Mouse (Mus musculus) kidney, embryonic 15.5 days (tissue): Measurements from ENCODE around the gene Vasn. TPM values are rescaled to one million over a fixed set of nuclear protein-coding genes. Genes with fewer than 3 reads are reported as not detected.

ENCODE experiments used
- ATAC-seq: fragments of 200-750 bp; cut with Nextera tagmentation; replicated peaks from 2 replicates; pipeline ENCODE4 v1.8.0; 2017; ENCODE audit warnings: moderate TSS enrichment; ENCODE audit not compliant: low FRiP score
- H3K27ac ChIP-seq: fragments of 300-500 bp; sonication (generic); 2 replicates; pipeline ENCODE4 v1.5.1; 2015; ENCODE audit warnings: mild to moderate bottlenecking, inconsistent platforms
- H3K27me3 ChIP-seq: fragments of 300-500 bp; sonication (generic); 2 replicates; pipeline ENCODE4 v1.6.1; 2015; ENCODE audit warnings: inconsistent platforms
- H3K36me3 ChIP-seq: fragments of 300-500 bp; sonication (generic); 2 replicates; pipeline ENCODE4 v1.6.1; 2015; ENCODE audit warnings: inconsistent platforms
- H3K4me1 ChIP-seq: fragments of 300-500 bp; sonication (generic); 2 replicates; pipeline ENCODE4 v1.6.1; 2015; ENCODE audit warnings: inconsistent platforms
- H3K4me2 ChIP-seq: fragments of 300-500 bp; sonication (generic); 2 replicates; pipeline ENCODE4 v1.6.1; 2015; ENCODE audit warnings: moderate library complexity, mild to moderate bottlenecking, inconsistent platforms
- H3K4me3 ChIP-seq: fragments of 300-500 bp; sonication (generic); replicated peaks from 2 replicates; pipeline ENCODE4 v1.5.1; 2015; ENCODE audit warnings: mild to moderate bottlenecking, inconsistent platforms
- H3K9ac ChIP-seq: fragments of 300-500 bp; sonication (generic); 2 replicates; pipeline ENCODE4 v1.6.1; 2015; ENCODE audit warnings: mild to moderate bottlenecking, inconsistent platforms
- H3K9me3 ChIP-seq: fragments of 300-500 bp; sonication (generic); replicated peaks from 2 replicates; pipeline ENCODE4 v1.6.1; 2016; ENCODE audit warnings: inconsistent platforms
- WGBS: fragments of 180-500 bp; shearing (Covaris S2); methylation state at CpG from one replicate; pipeline ENCODE4 v1.1.7; 2015; ENCODE audit warnings: mixed read lengths; 5-methylcytosine and 5-hydroxymethylcytosine counted together
- polyA plus RNA-seq: library from polyadenylated mRNA; unstranded; fragments of >200 nt; fragmentation: Nextera tagmentation; extraction: Ambion mirVana; gene quantifications from 2 replicates; pipeline ENCODE4 v1.2.1, GENCODE M21; 2015

Gene Vasn
- polyA plus RNA-seq, 1 experiment from 2014 or later, result 23.5 TPM

DNA sequence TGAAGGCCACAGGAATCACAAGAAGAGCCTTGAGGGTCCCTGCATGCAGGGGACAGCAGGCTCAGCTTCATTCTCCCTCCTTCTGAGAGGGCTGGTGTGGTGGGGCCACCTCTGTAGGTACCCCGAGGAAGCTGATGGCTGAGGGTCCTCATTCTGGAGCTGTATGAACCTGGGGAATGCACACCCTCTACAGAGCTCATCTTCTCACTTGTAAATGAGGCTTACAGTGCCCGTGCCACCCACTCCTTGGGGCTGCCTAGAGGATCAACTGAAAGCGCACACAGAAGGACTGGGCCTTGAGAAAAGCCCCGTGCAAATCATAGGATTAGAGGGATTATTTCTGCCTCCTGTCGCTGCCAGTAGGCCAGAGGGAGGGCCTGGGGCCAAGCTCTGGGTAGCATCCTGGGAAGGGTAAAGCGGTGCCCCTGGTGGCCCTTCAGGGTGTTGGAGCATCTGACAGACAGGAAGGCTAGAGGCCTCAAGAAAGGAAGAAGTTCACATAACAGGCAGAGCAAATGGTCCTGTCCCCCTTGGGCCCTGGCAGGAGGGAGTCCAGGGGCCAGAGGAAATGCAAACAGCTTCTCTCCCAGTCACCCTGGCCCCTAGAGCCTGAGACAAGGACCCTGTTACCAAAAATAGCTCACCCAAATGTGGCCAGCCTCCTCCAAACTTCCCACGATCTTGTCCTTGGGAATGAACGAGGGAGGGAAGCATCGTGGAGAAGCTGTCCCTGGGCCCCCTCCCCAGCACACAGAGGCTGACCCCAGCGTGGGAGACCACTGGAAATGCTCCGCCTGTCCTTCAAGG, 16.2 kb downstream of the Vasn start:
- H3K9me3 ChIP-seq, result no peaks in the 10 kb centered on the region
- H3K27me3 ChIP-seq, result no peaks in the 10 kb centered on the region
- H3K4me1 ChIP-seq, result peaks cover 53% of the 10 kb centered on the region
- no peak overlapping the region for H3K4me2 ChIP-seq
- 28% methylated on average over 11 of the region's 11 CpGs for WGBS
- no peak overlapping the region for H3K4me3 ChIP-seq
- peak overlapping the region; percentile 86 for H3K27ac ChIP-seq
- H3K9ac ChIP-seq, result peak overlapping the region; percentile 29; the same call in 1 of the 2 replicates
- ATAC-seq, result 0 out of 2 replicates have a peak, but pooled peaks have one; percentile 19
- H3K36me3 ChIP-seq, result peaks cover 39% of the 10 kb centered on the region

DNA sequence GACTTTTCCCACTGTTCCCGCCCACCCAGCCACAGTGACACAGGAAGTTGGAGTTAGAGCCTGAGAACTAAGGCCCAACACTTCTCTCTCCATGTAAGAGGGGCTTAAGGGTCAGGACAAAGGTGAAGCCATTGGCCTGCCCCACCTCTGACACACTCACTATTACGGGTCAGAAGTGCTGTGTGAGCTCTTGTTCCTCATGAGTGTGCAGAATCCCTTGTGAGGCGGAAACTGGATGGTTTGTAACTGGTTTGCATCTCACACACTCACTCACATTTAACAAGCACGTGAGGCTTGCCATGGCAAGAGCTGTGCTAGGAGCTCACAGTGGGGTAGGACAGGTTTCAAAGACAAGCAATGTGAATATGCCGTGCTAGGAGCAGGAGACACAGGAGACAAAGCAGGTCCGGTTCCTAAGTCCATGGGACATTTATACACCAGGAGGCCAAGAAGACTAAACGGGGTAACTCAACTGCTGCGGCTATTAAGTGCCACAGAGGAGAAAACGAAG, 16.9 kb downstream of the Vasn start:
- Histone ChIP-seq H3K9me3 (no peaks in the 10 kb centered on the region), H3K4me3 (no peak overlapping the region), H3K9ac (no peak overlapping the region), H3K36me3 (peaks cover 39% of the 10 kb centered on the region), H3K27me3 (no peaks in the 10 kb centered on the region), H3K4me1 (peaks cover 55% of the 10 kb centered on the region), H3K4me2 (no peak overlapping the region), H3K27ac (peak overlapping the region; percentile 86)
- WGBS, result 66% methylated on average over 9 of the region's 9 CpGs
- ATAC-seq, result no peak

DNA sequence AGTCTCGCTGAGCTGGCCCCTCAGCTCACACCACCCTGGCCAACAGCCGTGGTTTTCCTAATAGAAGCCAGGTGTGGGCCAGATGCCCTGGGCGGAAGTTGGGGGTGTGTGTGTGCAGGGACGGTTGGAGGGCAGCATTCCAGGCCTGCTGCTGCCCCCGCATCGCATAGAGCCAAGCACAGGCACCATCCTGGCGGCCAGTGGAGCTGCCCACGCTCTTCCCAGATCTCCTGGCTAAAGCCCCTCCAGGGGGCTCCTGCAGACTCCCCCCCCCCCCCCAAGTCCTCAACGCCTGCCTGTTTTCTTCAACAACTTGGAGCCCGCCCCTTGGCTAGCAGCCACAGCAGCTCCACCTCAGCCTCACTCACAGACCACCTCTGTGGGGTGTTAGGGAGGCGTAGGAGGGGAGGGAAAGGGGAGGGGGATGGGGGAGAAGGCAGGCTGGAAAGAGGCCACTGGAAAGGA, 19.1 kb downstream of the Vasn start:
- H3K4me2 ChIP-seq, result peak overlapping the region; percentile 40

DNA sequence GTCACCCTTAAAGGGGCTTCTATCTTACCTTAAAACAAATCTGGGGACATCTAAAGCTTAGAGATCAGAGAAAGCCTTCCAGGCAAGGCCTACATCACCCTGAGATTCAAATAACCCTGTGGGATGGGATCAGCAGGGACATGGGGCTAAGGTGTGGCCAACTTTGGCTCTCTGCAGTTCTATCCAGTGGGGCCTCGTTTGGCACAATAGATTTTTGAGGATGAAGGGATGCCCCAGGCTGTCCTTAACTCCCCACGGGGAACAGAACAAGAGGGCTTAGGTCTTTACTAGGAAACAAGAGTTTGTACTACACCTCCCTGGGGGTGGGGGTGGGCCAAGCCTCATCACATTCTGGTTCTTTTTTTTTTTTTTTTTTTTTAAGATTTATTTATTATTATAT, 19.6 kb downstream of the Vasn start:
- H3K4me2 ChIP-seq, result peak overlapping the region; percentile 40; the same call in 1 of the 2 replicates
- H3K9ac ChIP-seq, result no peak overlapping the region
- H3K27me3 ChIP-seq, result no peaks in the 10 kb centered on the region
- peak overlapping the region; percentile 92 for H3K27ac ChIP-seq
- 19% methylated on average over 2 of the region's 2 CpGs for WGBS
- H3K9me3 ChIP-seq, result no peaks in the 10 kb centered on the region
- H3K36me3 ChIP-seq, result peaks cover 25% of the 10 kb centered on the region
- no peak for ATAC-seq
- peaks cover 47% of the 10 kb centered on the region for H3K4me1 ChIP-seq
- H3K4me3 ChIP-seq, result no peak overlapping the region

More for the DNA sequence above, 19.1 kb downstream of the Vasn start:
- Histone ChIP-seq H3K27ac (peak overlapping the region; percentile 92), H3K9ac (no peak overlapping the region), H3K4me3 (no peak overlapping the region), H3K36me3 (peaks cover 23% of the 10 kb centered on the region), H3K9me3 (no peaks in the 10 kb centered on the region), H3K4me1 (peaks cover 49% of the 10 kb centered on the region), H3K27me3 (no peaks in the 10 kb centered on the region)
- WGBS, result 13% methylated on average over 11 of the region's 11 CpGs
- ATAC-seq, result peak; percentile 83

- Histone ChIP-seq H3K4me1 (peaks cover 25% of the 10 kb centered on the region), H3K9ac (no peak overlapping the region), H3K27ac (peak overlapping the region; percentile 30; the same call in 1 of the 2 replicates), H3K4me3 (no peak overlapping the region), H3K27me3 (no peaks in the 10 kb centered on the region), H3K36me3 (peaks cover 42% of the 10 kb centered on the region), H3K4me2 (no peak overlapping the region), H3K9me3 (no peaks in the 10 kb centered on the region)
- ATAC-seq, result no peak
- WGBS, result 34% methylated on average over 2 of the region's 2 CpGs
Measured at GRCm38 (mm10) chr16:4661605-4662004, 21.9 kb downstream of the Vasn start.

DNA sequence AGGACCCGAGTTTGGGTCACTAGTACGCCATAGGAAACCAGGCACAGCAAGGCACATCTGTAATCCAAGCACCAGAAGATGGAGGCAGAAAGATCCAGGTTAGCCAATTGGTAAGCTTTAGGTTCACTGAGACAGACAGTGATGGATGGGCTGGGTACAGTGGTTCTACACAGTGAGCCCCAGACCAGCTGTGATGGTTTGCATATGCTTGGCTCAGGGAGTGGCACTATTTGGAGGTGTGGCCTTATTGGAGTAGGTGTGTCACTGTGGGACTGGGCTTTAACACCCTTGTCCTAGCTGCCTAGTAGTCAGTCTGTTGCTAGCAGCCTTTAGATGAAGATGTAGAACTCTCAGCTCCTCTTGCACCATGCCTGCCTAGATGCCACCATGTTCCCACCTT, 24.1 kb downstream of the Vasn start:
- Histone ChIP-seq H3K4me2 (no peak overlapping the region), H3K27me3 (no peaks in the 10 kb centered on the region), H3K36me3 (peaks cover 58% of the 10 kb centered on the region), H3K9ac (no peak overlapping the region), H3K27ac (no peak overlapping the region), H3K4me1 (peaks cover 18% of the 10 kb centered on the region), H3K9me3 (no peaks in the 10 kb centered on the region), H3K4me3 (no peak overlapping the region)
- ATAC-seq, result no peak
- 86% methylated on average over 2 of the region's 2 CpGs for WGBS

GRCm38 (mm10) chr16:4665726-4666125, 26.0 kb downstream of the Vasn start:
- H3K4me1 ChIP-seq, result peaks cover 11% of the 10 kb centered on the region; the same call in 1 of the 2 replicates
- no peaks in the 10 kb centered on the region for H3K27me3 ChIP-seq
- peaks cover 71% of the 10 kb centered on the region for H3K36me3 ChIP-seq
- no peak overlapping the region for H3K4me3 ChIP-seq
- no peak for ATAC-seq
- 95% methylated on average over 2 of the region's 2 CpGs for WGBS
- H3K9me3 ChIP-seq, result no peaks in the 10 kb centered on the region
- H3K9ac ChIP-seq, result no peak overlapping the region
- no peak overlapping the region for H3K4me2 ChIP-seq
- H3K27ac ChIP-seq, result no peak overlapping the region

DNA sequence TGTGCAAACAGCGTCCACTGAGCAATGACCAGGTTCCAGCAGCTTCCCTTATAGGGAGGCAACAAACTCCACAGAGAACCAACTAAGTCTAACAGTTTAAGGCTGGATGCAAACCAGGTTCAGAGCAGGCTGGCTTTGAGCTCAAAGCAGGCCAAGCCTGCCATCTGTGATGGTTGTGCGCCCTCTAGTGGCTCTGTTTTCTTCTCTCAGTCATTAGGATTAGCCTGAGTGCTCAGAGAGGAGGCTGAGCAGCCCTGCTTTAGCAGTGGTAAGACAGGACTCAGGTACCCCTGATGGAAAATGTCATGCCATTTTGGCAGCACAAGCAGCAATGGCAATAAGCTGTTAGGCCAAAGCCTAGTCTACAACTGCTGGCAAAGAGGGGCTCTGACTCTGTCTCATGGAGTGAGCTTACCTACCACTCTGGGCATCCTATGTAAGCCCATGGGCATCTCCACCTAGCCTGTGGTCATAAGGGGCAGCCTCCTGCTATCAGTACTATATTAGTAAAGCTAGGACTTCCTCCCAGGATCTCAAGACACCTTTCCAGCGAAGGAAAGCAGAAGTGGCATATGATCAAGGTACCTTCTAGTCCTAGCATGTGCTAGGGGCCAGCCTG, 27.6 kb downstream of the Vasn start:
- H3K36me3 ChIP-seq, result peaks cover 63% of the 10 kb centered on the region
- no peaks in the 10 kb centered on the region for H3K9me3 ChIP-seq
- no peaks in the 10 kb centered on the region for H3K27me3 ChIP-seq
- peak; percentile 86 for ATAC-seq
- H3K9ac ChIP-seq, result no peak overlapping the region; the same call in 1 of the 2 replicates
- peaks cover 5% of the 10 kb centered on the region; the same call in 1 of the 2 replicates for H3K4me1 ChIP-seq
- no peak overlapping the region for H3K4me2 ChIP-seq
- no peak overlapping the region for H3K27ac ChIP-seq
- H3K4me3 ChIP-seq, result no peak overlapping the region
- WGBS, result 31% methylated on average over 3 of the region's 3 CpGs

DNA sequence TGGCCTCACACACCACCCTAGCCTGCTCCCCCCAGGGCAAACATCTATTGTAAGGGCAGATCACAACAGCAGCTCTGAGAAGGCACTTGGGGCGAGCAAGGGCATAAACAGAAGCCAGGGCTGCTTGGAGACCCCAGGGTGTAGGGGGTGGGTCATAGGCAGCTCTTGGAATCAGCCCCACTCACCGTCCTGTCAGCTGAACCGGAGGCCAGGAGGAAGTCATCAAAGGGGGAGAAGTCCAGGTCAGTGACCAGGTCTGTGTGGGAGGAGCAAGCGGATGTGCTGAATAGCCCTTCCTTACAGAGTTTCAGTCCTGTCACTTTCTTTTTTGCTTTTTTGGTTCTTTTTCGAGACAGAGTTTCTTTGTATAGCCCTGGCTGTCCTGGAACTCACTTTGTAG, 30.6 kb downstream of the Vasn start:
- no peak overlapping the region for H3K4me3 ChIP-seq
- H3K4me1 ChIP-seq, result peaks cover 5% of the 10 kb centered on the region; the same call in 1 of the 2 replicates
- H3K36me3 ChIP-seq, result peaks cover 74% of the 10 kb centered on the region
- no peaks in the 10 kb centered on the region for H3K27me3 ChIP-seq
- ATAC-seq, result no peak
- WGBS, result 39% methylated on average over 5 of the region's 5 CpGs
- no peak overlapping the region for H3K9ac ChIP-seq
- H3K27ac ChIP-seq, result no peak overlapping the region
- no peak overlapping the region for H3K4me2 ChIP-seq
- no peaks in the 10 kb centered on the region for H3K9me3 ChIP-seq

DNA sequence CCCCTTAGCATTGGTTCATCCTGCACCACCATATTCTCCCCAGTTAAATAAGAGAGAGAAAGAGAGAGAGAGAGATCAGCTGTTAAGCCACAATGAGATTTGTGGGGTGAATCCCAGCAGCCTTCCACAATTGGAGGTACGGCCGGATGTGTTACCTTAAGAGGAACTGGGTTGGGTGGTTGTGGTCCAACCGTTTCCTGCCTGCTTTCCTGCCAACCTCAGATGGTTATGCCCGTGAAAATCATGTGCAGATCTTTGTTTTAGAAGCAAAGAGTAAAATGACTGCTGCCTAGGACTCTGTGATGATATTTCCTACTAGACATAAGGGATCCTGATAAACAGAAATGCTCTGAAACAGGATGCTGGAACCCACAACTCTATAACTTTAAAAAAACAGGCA, 34.4 kb downstream of the Vasn start:
- Histone ChIP-seq H3K27ac (no peak overlapping the region), H3K36me3 (peaks cover 53% of the 10 kb centered on the region), H3K9ac (no peak overlapping the region), H3K9me3 (no peaks in the 10 kb centered on the region), H3K27me3 (no peaks in the 10 kb centered on the region), H3K4me3 (no peak overlapping the region), H3K4me2 (no peak overlapping the region), H3K4me1 (peaks cover 10% of the 10 kb centered on the region)
- WGBS, result 76% methylated on average over 4 of the region's 4 CpGs
- no peak for ATAC-seq

- H3K9me3 ChIP-seq, result no peaks in the 10 kb centered on the region
- no peak for ATAC-seq
- H3K36me3 ChIP-seq, result peaks cover 42% of the 10 kb centered on the region
- H3K4me3 ChIP-seq, result no peak overlapping the region
- no peak overlapping the region for H3K27ac ChIP-seq
- no peaks in the 10 kb centered on the region for H3K27me3 ChIP-seq
- H3K4me2 ChIP-seq, result no peak overlapping the region
- WGBS, result 92% methylated on average over 5 of the region's 5 CpGs
- H3K4me1 ChIP-seq, result peaks cover 15% of the 10 kb centered on the region
- H3K9ac ChIP-seq, result no peak overlapping the region
Measured at GRCm38 (mm10) chr16:4676836-4677235, 37.1 kb downstream of the Vasn start.

- no peak for ATAC-seq
- peak overlapping the region; percentile 87; the same call in 1 of the 2 replicates for H3K4me2 ChIP-seq
- H3K4me1 ChIP-seq, result peaks cover 18% of the 10 kb centered on the region
- no peak overlapping the region for H3K9ac ChIP-seq
- H3K9me3 ChIP-seq, result no peaks in the 10 kb centered on the region
- 84% methylated on average over 5 of the region's 5 CpGs for WGBS
- H3K4me3 ChIP-seq, result peak overlapping the region; percentile 69; the same call in 1 of the 2 replicates
- H3K27ac ChIP-seq, result no peak overlapping the region
- no peaks in the 10 kb centered on the region for H3K27me3 ChIP-seq
- H3K36me3 ChIP-seq, result peaks cover 31% of the 10 kb centered on the region
Measured at GRCm38 (mm10) chr16:4678080-4678479, 38.3 kb downstream of the Vasn start.
